Mouse (Mus musculus) ES-E14 (cell line): Measurements from ENCODE around the gene Atp1b1.

Experiments used
- CHD2 ChIP-seq: IDR thresholded peaks from 2 replicates; pipeline ENCODE4 v1.6.1; 2014; ENCODE audit warnings: mild to moderate bottlenecking, low read depth, low read length, inconsistent platforms
- HCFC1 ChIP-seq: IDR thresholded peaks from 2 replicates; pipeline ENCODE4 v1.6.1; 2012; ENCODE audit warnings: low read length, inconsistent platforms, borderline replicate concordance; ENCODE audit not compliant: insufficient read depth
- MAFK ChIP-seq: IDR thresholded peaks from 2 replicates; pipeline ENCODE4 v1.6.1; 2014; ENCODE audit warnings: mild to moderate bottlenecking, low read depth, low read length, inconsistent platforms; ENCODE audit not compliant: insufficient read depth
- ZC3H11A ChIP-seq: IDR thresholded peaks from 2 replicates; pipeline ENCODE4 v1.6.1; 2012; ENCODE audit warnings: low read depth, mild to moderate bottlenecking, inconsistent platforms, low read length, borderline replicate concordance

- TF ChIP-seq HCFC1: no peak
- no peak for TF ChIP-seq CHD2
- no peak for TF ChIP-seq MAFK
- TF ChIP-seq ZC3H11A: no peak
These were observed 36.8 kb upstream of the Atp1b1 start for GRCm38 (mm10) chr1:164494741-164495512.
